Mouse (Mus musculus) megakaryocyte-erythroid progenitor cell, adult 5-6 weeks (primary cell): ENCODE measurements around the gene Comt. TPM values are rescaled to one million over a fixed set of nuclear protein-coding genes. Genes with fewer than 3 reads are reported as not detected.

Experiments
- ATAC-seq: replicated peaks from 2 replicates; pipeline ENCODE4 v1.8.0; 2016; ENCODE audit warnings: mild to moderate bottlenecking, inconsistent platforms; ENCODE audit not compliant: severe bottlenecking, poor library complexity, low FRiP score, low TSS enrichment
- total RNA-seq, 2 experiments: library from RNA; stranded (forward) in 1 of 2; stranded (reverse) in 1 of 2; fragments of 200-1000, 215-1000 nt in 1 of 2; fragments of >200 nt in 1 of 2; fragmentation: Nextera tagmentation in 1 of 2; gene quantifications; 2 replicates each; pipeline ENCODE4 v1.2.3; 2014 to 2017

Gene Comt
- total RNA-seq, 2 experiments from 2014 or later, result 59.7 to 105 TPM

DNA sequence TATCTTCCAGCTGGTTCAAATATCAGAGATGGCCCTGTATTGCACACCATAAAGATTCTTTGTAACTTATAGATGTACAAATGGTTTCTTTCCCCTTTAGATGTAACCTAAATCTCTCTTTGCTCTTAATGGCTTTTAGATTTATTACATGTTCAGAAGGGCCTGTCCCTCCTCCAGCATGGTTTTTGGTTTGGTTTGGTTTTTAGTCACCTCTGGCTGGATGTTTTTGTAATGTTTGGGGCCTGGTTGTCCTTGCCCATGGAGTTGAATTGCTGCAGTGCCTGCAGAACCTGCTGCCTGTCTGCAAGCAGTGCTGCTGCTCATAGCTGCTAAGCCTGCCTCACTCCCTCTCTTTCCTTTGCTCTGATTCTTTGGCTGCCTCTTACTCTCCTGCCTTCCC lies 20.6 kb upstream of the Comt start:
- no peak for ATAC-seq

DNA sequence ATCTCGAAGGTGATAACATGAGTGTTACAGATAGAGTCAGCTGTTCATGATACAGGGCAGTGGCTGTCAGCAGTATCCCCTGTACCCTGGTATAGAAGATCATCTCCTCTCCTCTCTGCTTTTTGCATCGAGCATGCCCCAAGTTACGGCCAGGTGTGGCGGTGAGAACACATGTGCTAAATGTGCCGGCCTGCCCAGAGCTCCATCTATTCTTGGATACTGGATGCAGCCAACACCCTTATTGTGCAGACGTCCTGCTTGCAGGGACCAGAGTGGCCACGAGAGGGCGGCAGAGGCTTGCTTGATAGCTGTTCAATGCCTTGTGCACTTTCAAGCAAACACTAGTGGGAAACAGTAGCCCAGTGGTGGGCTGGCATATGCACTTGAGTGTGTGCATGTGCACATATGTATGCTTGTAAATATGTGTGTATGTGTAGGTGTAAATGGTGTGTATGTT lies 16.8 kb upstream of the Comt start:
- peak; percentile 83 for ATAC-seq

DNA sequence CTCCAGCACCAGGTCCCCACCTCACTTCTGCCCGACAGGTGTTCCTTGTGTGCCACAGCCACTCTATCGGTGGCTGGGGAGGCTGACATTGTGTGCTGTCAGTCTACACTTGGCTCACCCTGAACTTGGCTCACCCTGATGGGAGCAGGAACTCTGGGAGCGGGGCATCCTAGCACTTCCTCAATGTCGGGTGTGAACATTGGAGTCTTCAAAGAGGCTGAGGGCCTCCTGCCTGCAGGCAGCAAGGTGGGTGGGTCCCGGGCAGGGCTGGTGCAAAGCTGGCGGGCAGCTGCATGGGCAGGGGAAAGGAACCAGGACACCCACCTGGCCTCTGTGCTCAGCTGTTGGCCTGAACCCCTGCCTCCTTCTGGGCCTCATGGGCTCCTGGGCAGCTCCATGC lies 9.5 kb upstream of the Comt start:
- no peak for ATAC-seq

DNA sequence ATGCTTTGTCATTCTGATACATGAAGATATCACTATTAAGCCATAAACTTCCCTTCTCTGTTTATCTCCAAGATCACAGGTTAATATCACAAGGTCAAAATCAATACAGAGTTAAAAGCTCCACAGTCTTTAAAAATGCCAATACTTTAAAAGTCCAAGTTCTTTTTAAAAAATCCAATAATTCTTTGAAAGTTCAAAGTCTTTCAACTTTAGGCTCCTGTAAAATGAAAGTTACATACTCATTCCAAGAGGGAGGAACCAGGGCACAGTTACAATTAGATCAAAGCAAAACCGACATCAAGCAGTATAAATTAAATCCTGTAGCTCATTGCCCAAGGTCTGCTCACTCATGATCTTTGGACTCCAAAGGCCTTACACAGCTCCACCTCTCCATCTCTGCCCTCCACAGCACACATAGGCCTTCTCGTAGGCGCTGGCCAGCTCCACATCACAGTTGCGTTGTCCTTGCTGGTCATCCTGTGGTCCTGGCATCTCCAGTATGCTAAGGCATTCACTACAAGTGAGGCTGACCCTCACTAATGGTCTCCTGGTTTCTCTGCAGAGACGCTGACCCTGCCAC lies 6.8 kb upstream of the Comt start:
- no peak for ATAC-seq

DNA sequence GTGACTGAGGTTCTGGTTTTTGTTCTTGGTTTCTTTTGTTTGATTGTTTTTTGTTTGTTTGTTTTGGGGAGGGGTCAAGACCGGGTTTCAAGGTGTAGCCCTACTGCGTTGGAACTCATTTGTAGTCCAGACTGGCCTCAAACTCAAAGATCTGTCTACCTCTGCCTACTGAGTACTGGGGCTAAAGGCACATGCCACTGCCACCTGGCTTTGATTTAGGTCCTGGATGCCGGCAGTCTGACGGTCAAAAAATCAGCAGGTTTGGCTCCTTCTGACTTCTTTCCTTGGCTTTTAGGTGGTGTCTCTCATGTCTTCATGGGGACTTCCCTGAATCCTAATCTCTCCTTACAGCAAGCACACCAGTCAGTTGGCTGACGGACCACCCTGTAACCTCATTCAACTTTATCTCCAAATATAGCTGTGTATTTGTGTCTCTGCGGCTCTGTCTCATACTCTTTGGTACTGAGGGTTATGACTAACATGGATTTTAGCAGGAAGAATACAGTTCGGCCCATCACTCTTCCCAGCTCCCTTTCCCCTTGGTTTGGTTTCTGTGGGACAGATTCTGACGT lies 4.1 kb upstream of the Comt start:
- peak; percentile 47 for ATAC-seq

DNA sequence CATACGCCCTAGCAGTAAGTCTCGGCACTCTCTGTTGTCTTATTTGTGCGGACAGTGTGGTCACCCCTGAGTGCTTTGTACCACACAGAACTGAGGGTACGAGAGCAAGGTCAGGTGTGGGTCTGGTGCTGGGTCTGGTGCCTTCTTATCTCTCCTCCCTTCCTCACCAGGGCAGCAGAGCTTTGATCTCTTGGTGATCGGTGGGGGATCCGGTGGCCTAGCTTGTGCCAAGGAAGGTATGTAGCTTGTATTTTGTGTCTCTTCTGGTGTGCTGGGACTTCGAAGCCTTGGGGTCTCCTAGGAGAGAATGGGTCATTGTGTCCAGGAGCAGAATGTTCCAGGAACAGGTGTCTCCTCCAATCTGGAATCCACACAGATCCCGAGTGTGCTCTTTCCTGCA lies 3.0 kb upstream of the Comt start:
- ATAC-seq, result no peak

DNA sequence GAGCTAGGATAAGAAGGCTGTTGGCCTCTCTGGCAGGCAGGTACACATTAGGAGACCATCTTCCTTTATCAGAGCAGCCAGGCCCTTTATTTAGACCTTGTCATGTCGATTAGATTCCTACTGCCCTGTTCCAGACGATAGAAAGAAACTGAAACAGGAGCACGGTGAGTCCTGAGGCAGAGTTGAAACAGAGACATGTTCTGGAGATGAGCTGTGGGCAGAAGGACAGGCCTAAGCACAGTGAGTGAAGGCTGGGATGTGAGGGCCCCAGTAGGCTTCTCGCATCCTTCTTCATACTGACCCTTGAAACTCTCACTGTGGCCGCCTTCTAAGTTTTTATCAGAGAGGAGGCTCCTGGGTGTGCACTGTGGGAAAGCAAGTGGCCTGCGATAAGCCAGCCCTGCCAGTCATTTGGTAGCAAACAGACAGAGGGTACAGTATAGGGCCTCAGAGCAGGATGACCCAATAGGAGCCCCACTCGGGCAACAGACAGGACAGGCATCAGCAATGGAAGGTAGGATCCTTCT lies 1.9 kb upstream of the Comt start:
- ATAC-seq, result peak; percentile 77

DNA sequence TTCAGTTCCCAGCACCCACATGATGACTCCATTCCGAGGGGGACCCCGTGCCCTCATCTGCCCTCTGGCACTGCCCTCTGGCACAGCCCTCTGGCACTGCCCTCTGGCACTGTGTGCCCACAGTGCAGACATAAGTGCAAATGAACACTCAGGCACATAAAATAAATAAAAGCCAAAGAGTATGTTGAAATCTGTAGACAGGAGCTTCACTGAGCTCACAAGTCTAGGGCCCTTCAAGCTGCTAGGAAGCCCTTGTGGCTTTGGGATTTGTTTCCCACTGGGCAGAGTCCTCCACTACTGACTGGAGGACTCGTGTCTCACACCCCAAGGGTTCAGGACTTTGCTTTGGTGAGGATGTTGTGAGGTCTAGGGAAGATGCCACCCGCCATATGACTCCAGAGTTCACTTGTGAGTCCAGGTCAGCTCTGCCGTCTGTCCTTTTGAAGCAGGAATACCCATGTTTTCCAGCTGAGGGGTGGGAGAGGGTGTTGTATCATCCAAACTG lies 1.4 kb upstream of the Comt start:
- 0 out of 2 replicates have a peak, but pooled peaks have one; percentile 1 for ATAC-seq

DNA sequence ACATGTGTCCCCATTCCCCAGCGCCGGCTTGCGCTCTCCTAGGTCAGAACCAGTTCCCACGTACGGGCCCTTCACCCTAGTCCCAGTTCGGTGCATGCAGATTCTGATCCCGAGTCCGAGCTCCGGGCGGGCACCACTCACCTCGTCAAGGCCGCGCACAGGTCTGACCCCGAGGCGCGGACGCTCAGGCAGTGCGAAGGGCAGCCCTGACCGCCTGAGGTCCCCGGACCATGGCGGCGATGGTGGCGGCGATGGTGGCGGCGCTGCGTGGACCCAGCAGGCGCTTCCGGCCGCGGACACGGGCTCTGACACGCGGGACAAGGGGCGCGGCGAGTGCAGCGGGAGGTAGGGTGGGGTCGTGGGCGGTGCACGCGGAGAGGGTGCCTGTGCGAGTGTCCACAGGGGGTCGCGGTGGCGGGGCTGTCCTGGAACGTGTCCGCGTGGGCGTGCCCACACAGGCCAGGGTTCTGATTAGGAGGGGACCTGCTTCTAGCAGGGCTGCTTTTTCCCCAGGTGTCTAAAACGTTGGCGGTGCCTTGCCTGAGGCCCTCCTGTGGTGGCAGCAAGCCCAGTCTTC lies 349 bp downstream of the Comt start, which contains the start of gene Txnrd2:
Txnrd2 (plus strand) TSS at position 170 of the 577 bp plus-strand sequence.
- ATAC-seq, result peak; percentile 48

DNA sequence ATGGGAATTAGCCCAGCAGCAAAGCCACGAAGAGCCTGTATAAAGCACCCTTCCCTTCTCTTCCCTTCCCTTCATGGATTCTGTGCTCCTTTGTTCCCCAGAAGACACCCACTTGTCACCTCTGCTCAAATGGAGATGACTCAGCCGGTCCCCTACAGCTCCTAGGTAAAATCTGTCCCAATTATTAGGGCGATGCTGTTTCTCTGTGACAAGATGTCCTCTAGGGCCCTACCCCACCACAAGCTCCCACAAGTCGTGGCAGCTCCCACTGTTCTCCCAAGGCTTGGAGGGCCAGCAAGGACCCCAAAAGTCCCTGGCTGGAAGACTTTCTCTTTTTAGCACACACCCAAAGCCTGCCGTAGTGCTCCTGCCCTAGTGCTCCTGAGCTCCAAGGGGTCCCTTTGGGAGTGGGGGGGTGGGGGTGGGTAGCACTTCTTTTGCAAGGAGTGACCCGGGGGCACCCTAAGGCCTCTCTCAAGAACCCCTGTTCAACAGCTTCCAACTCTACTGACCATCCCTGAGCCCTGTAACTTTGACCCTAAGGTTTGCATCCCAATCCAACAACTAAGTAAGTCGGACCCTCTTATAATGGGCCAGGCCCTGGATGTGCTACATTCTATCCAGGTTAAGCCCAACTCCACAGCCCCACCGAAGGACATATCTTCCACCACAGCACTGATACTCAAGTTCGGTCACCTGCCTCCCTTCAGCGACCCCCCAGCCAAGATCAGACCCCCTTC lies 1.0 kb downstream of the Comt start:
- ATAC-seq, result no peak

DNA sequence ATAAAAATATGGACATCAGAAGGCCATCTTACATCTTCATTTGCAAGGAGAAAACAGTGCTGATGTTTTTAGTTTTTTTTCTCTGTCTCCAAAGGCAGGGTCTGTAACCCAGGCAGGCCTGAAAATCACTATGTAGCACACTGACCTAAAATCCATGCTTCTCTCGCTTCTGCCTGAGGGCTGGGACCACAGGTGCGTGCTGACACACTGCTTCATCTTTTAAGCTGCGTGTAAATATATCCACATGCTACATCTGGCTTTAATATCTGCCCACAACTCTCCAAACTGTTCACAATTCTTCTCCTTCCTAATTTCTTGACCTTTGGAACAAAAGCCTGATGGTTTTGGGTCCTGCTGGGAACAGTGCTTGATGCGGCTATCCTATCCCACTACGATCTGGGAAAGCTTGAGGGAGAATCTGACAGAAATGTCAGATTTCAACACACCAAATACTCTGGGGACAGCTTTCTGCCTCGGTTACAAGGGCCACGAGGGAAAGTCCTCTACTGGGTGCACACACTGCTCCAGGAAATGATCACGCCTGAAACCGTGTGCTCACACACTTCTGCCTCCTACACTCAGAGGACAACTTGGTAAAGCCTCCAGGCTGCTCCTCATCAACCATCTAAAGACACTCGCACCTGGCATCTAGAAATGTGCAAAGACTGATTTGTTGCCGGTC lies 2.1 kb downstream of the Comt start:
- no peak for ATAC-seq

DNA sequence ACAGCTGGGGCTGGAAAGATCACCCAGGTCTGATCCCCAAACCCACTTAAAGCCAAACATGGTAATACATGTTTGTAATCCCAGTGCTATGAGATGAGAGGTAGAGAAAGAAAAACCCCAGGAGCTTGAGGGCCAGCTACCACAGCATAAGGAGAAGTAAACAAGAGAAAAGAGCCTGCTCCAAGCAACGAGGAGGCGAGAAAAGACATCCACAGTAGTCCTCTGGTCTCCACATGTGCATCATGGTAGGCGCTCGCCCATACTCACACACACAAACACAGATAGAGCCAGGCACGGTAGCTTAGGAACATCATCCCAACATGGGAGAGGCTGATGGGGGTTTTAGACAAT lies 2.8 kb downstream of the Comt start:
- ATAC-seq, result no peak

DNA sequence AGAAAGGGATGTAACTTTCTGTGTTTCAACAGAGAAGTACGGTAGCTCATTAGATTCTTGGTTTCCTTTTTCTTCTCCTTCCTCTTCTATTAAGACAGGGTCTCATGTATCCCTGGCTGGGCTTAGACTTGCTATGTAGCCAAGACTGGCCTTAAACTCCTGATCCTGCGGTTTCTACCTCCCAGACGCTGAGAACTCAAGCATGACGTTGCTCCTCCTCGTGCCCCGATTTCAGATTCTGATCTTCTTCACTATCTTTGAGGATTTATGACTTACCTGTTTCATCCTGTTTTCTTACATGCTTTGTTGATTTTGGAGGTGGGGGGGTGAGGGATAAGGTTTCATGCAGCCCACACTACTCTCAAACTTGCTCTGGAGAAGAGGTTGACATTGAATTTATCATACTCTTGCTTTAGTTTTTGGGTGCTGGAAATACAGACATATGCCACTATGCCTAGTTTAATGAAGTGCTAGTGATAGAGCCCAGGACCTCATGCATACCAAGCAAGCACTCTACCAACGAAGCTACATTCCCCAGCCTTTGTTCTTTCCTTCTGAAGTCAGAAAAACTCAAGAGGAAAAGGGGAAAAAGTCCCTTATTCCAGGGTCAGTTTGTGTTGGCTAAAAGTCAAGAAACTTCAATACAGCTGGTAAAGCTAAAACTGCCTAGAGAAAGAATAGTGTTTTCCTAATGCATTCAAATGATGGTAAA lies 3.3 kb downstream of the Comt start:
- ATAC-seq, result no peak

DNA sequence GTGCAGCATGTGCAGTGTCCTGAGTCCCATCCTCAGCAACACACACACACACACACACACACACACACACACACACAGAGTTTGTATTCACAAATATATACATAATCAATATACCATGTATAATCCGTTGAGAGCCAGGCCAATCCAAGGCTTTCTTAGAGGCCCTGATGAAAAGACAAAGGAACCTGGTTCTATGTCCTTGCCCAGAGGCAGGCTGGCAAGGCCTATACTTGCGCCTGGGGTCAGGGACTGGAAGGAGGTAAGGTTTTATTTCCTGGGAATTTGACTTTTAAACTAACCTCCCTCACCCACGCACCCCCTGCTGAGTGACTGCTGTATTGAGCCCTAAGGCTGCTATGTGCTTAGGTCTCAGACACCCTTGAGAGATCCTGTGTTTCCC lies 6.1 kb downstream of the Comt start:
- no peak for ATAC-seq

DNA sequence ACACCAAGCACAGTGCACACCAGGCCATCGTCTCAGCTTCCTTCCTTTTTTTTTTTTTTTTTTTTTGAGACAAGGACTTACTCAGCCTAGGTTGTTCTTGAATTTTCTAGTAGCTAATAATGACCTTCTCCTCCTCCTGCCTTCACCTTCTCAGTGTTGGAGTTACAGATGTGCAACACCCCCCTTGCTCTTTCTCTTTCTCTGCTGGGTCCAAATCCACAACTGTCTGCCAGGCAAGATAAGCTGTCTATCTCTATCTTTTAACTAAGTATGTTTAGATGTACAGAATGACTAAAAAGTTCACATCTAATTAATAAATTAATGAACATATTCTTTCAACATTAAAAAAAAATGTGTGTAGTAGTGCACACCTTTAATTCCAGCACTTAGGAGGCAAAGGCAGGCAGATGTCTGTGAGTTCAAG lies 7.0 kb downstream of the Comt start:
- ATAC-seq, result peak; percentile 51

DNA sequence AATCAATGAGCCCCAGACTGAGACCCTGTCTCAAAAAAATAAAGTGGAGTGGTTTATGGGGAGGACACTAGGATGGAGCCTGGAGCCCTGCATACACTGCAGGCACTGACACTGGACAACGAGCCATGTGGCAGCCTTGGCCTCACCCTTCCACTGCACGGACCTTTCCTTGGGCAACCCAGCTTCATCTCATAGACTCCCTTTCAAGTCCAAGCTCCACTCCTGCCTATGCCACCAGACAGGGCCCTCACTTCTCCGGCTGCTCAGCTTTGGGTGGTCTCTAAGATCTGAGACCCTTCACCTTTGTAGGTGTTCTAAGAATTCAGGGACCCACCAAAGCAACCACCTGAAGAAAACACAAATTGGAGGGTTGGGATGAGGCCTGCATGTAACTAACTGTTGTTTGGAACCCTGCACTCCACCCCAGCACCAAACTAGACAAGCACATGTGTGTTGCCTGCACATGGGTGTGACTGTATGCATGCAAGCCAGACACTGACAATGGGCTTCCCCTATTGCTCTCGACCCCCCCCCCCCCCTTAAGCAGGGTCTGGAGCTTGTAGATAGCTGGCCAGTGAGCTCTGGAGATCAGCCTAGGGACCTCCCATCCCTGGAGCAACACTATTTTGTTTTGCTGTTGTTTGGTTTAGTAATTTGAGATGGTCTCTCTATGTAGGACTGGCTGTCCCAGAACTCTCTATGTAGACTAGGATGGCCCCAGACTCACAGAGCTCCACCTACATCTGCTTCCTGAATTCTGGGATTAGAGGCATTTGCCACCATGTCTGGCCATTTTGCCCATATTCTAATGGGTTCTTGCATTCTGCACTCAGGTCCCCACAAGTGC lies 7.7 kb downstream of the Comt start:
- peak; percentile 93 for ATAC-seq

DNA sequence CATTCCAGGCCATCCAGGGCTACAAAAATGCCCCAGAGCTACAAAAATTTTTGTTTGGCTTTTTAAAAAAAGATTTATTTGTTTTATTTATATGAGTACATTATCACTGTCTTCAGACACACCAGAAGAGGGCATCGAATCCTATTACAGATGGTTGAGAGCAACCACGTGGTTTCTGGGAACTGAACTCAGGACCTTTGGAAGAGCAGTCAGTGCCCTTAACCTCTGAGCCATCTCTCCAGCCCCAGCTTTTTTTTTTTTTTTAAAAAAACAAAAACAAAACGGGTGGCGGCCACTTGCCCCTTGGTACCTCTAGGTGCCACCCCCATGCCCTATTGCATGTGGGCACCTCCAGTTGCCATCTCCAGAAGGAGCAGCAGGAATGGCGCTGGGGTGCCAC lies 9.2 kb downstream of the Comt start:
- no peak for ATAC-seq

DNA sequence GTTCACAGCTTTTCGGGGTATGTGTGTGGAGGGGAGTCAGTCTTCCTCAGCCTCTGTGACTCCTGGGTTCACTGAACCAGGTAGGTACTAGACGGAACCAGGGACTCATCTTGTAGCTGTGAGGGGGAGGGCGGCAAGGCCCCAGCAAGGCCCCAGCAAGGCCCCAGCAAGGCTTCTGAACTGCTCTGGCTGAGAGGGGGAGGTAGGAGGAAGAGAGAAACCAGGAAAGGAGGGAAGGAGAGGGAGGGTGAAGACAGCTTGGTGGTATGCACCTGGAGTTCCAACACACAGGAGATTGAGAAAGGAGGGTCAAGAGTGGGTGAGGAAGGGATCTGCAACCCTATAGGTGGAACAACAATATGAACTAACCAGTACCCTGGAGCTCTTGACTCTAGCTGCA lies 9.8 kb downstream of the Comt start:
- no peak for ATAC-seq
